9 mouse cellular contexts compared by ENCODE assay signal in the genomic region with DNA sequence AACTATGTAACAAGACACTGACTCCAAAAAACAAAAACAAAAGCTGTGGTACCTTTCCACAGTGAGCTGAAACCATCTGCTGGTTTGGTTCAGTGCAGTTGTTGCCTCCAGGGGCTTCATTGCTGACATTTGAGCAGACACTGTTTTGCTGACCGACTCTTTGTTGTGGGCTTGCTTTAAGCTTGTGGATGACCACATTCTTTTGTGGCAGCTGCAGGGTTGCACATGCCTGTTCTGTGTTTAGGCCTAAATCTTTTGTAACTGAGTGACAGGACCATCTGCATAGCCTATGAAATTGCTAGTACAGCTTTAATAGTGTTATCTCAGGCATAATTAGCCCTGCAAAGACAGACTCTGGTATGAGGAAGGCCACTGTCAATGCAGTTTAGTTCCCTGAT. TPM values are rescaled to one million over a fixed set of nuclear protein-coding genes. Genes with fewer than 3 reads are reported as not detected.
DNase-seq lines count a peak whose midpoint lies in the region; ATAC-seq and TF ChIP-seq lines count a peak whose summit lies in the region.
"Had no signal": no experiment of that assay in that cellular context is flagged by ENCODE, and none has a peak within 500 bp of the region (broad histone marks: within the 10 kb centered on the region; RNA-seq: fewer than 3 reads in every experiment).

No protein-coding gene starts in this region.

- no peaks in the 10 kb centered on the region for H3K27me3 ChIP-seq in kidney, embryonic 15.5 days
- no peaks in the 10 kb centered on the region for H3K27me3 ChIP-seq in ES-Bruce4 (ENCODE audit: control insufficient read depth, insufficient read depth, low read length, poor library complexity, severe bottlenecking)
- H3K27me3 ChIP-seq in intestine, embryonic 15.5 days (replicated peaks): no peaks in the 10 kb centered on the region

- TF ChIP-seq CTCF in ES-Bruce4 (IDR thresholded peaks at IDR 0.05; ENCODE audit: low read depth, low read length): no peak

- H3K9me3 ChIP-seq in kidney, embryonic 15.5 days (replicated peaks): no peaks in the 10 kb centered on the region
- H3K9me3 ChIP-seq in ES-Bruce4 (replicated peaks; ENCODE audit: control insufficient read depth, insufficient read depth, low read length, poor library complexity, severe bottlenecking): no peaks in the 10 kb centered on the region
- H3K9me3 ChIP-seq in intestine, embryonic 15.5 days: no peaks in the 10 kb centered on the region

- no peak overlapping the region for H3K4me2 ChIP-seq in kidney, embryonic 15.5 days
- H3K4me2 ChIP-seq in intestine, embryonic 15.5 days (replicated peaks): no peak overlapping the region

- TF ChIP-seq POLR2A in ES-Bruce4 (IDR thresholded peaks at IDR 0.05; ENCODE audit: insufficient read depth, low read length): no peak

- peak overlapping the region; percentile 41 for H3K27ac ChIP-seq in kidney, embryonic 15.5 days
- peak overlapping the region; percentile 62; the same call in 1 of the 2 replicates for H3K27ac ChIP-seq in ES-Bruce4 (ENCODE audit: insufficient read depth, low read length)
- no peak overlapping the region for H3K27ac ChIP-seq in intestine, embryonic 15.5 days

- WGBS in kidney, embryonic 15.5 days: 23% methylated on average over 1 of the region's 1 CpGs
- 51% methylated on average over 1 of the region's 1 CpGs for WGBS in intestine, embryonic 15.5 days

- H3K4me1 ChIP-seq in kidney, embryonic 15.5 days: peaks cover 16% of the 10 kb centered on the region
- H3K4me1 ChIP-seq in ES-Bruce4 (ENCODE audit: control insufficient read depth, insufficient read depth, low read length): no peaks in the 10 kb centered on the region
- H3K4me1 ChIP-seq in intestine, embryonic 15.5 days (replicated peaks): 0 out of 2 replicates have a peak, but pooled peaks cover 3% of the 10 kb centered on the region

- no peak overlapping the region for H3K4me3 ChIP-seq in kidney, embryonic 15.5 days (replicated peaks)
- no peak overlapping the region for H3K4me3 ChIP-seq in ES-Bruce4 (ENCODE audit: low read depth, low read length)
- no peak overlapping the region for H3K4me3 ChIP-seq in intestine, embryonic 15.5 days (replicated peaks)

- DNase-seq in kidney, postnatal 25 days: no peak
- DNase-seq in embryo, embryonic 11 days: peak; percentile 47
- no peak for DNase-seq in left cerebral cortex, postnatal 10 days (ENCODE audit: extremely low spot score in 1 of 2, low spot score in 2 of 2)
- no peak for DNase-seq in spleen, postnatal 14 days (ENCODE audit: low spot score in 2 of 2)
- DNase-seq in thymus, postnatal 14 days: no peak
- DNase-seq: adrenal gland, postnatal 36 days had no signal

- no peak overlapping the region for H3K9ac ChIP-seq in kidney, embryonic 15.5 days
- no peak overlapping the region for H3K9ac ChIP-seq in ES-Bruce4 (ENCODE audit: low read depth, poor library complexity, severe bottlenecking)
- H3K9ac ChIP-seq in intestine, embryonic 15.5 days: no peak overlapping the region

- peaks cover 17% of the 10 kb centered on the region; the same call in 1 of the 2 replicates for H3K36me3 ChIP-seq in kidney, embryonic 15.5 days
- peaks cover 5% of the 10 kb centered on the region for H3K36me3 ChIP-seq in ES-Bruce4 (ENCODE audit: control insufficient read depth, insufficient read depth, low read length, poor library complexity, severe bottlenecking)
- no peaks in the 10 kb centered on the region for H3K36me3 ChIP-seq in intestine, embryonic 15.5 days

- intact Hi-C loops in left cerebral cortex, postnatal 10 days (cut with DNase I): no loop called here

- TF ChIP-seq EP300 in ES-Bruce4 (IDR thresholded peaks at IDR 0.05; ENCODE audit: insufficient read depth, low read depth, low read length): no peak

- peak; percentile 31; the same call in 1 of the 2 replicates for ATAC-seq in kidney, embryonic 15.5 days (replicated peaks; ENCODE audit: low FRiP score)
- ATAC-seq in intestine, embryonic 15.5 days: 0 out of 2 replicates have a peak, but pooled peaks have one; percentile 25

RNA-seq across cellular contexts. Expression of gene Tmem123, which starts 20.8 kb away (rescaled TPM):
- polyA plus RNA-seq in kidney, embryonic 15.5 days (2015; fragmentation: Nextera tagmentation; extraction: Ambion mirVana): 93.6 and 94.8 TPM in 2 replicates
- polyA plus RNA-seq in ES-Bruce4 (2011; ENCODE audit: insufficient read depth, insufficient read length, low read depth, missing spikeins): 60.2 and 62.0 TPM in 2 replicates
- polyA plus RNA-seq in intestine, embryonic 15.5 days (2015; fragmentation: Nextera tagmentation; extraction: Ambion mirVana): 68.8 and 78.8 TPM in 2 replicates
- 1 to 10 TPM; 7.8 to 9.2 TPM for total RNA-seq in left cerebral cortex, postnatal 10 days (2021)

RNA-seq across cellular contexts. Expression of gene Birc2, which starts 52.2 kb away (rescaled TPM):
- 35.6 and 37.9 TPM in 2 replicates for polyA plus RNA-seq in kidney, embryonic 15.5 days (2015; fragmentation: Nextera tagmentation; extraction: Ambion mirVana)
- 51.9 and 52.5 TPM in 2 replicates for polyA plus RNA-seq in ES-Bruce4 (2011; ENCODE audit: insufficient read depth, insufficient read length, low read depth, missing spikeins)
- 28.9 and 32.1 TPM in 2 replicates for polyA plus RNA-seq in intestine, embryonic 15.5 days (2015; fragmentation: Nextera tagmentation; extraction: Ambion mirVana)
- 10 to 100 TPM; 28.4 to 28.6 TPM for total RNA-seq in left cerebral cortex, postnatal 10 days (2021)
